16 mouse cellular contexts compared by ENCODE assay signal in genomic region chr2:57213364-57213763, GRCm38 (mm10).
"Had no signal": no experiment of that assay in that cellular context is flagged by ENCODE, and none has a peak within 500 bp of the region (broad histone marks: within the 10 kb centered on the region; RNA-seq: fewer than 3 reads in every experiment).

No protein-coding gene starts in this region.

- H3K4me3 ChIP-seq: neural tube, embryonic 13.5 days; neural tube, embryonic 15.5 days; stomach, embryonic 15.5 days had no signal

- H3K27ac ChIP-seq: neural tube, embryonic 13.5 days; neural tube, embryonic 15.5 days; stomach, embryonic 15.5 days; stomach, postnatal 0 days had no signal

- H3K9ac ChIP-seq: neural tube, embryonic 13.5 days; neural tube, embryonic 15.5 days; stomach, embryonic 15.5 days had no signal

- H3K9me3 ChIP-seq: neural tube, embryonic 13.5 days; stomach, embryonic 15.5 days had no signal

- H3K4me1 ChIP-seq: neural tube, embryonic 15.5 days; stomach, embryonic 15.5 days had no signal

- H3K27me3 ChIP-seq: neural tube, embryonic 13.5 days; neural tube, embryonic 15.5 days; stomach, embryonic 15.5 days had no signal

- H3K36me3 ChIP-seq: neural tube, embryonic 13.5 days; neural tube, embryonic 15.5 days; stomach, embryonic 15.5 days had no signal

- DNase-seq: retina, postnatal 1 day; right cerebral cortex, adult 18-20 months; right cerebral cortex, postnatal 14 days; right cerebral cortex, postnatal 25 days; right cerebral cortex, postnatal 4 days; spleen, adult 18-20 months; thymus, adult 18-20 months; thymus, adult 2 months; thymus, postnatal 14 days; thymus, postnatal 25 days; thymus, postnatal 36 days; thymus, postnatal 4 days had no signal

- H3K4me2 ChIP-seq: neural tube, embryonic 13.5 days; neural tube, embryonic 15.5 days; stomach, embryonic 15.5 days had no signal
